Mouse (Mus musculus) stomach, postnatal 0 days (tissue): ENCODE data around the gene Tor1a. TPM values are rescaled to one million over a fixed set of nuclear protein-coding genes. Genes with fewer than 3 reads are reported as not detected.
"Not testable (repeated sequence)": the region's sequence is repeated elsewhere in the genome, so short reads cannot be mapped to it uniquely, and the experiment has no call there.

Source experiments
- ATAC-seq: fragments of 200-750 bp; cut with Nextera tagmentation; 2 replicates; pipeline ENCODE4 v1.8.0; 2017; ENCODE audit not compliant: low FRiP score, low TSS enrichment
- DNase-seq: peaks from one replicate; pipeline ENCODE4 v3.0.0-alpha.2; 2016; ENCODE audit warnings: low spot score
- H3K27ac ChIP-seq: fragments of 300-500 bp; sonication (generic); replicated peaks from 2 replicates; pipeline ENCODE4 v1.5.1; 2014; ENCODE audit warnings: mild to moderate bottlenecking, control low read depth
- H3K27me3 ChIP-seq: fragments of 300-500 bp; sonication (generic); 2 replicates; pipeline ENCODE4 v1.6.1; 2014; ENCODE audit warnings: low read length; ENCODE audit not compliant: control insufficient read depth, insufficient read depth
- H3K36me3 ChIP-seq: fragments of 300-500 bp; sonication (generic); 2 replicates; pipeline ENCODE4 v1.6.1; 2014; ENCODE audit warnings: low read length, mixed read lengths; ENCODE audit not compliant: control insufficient read depth, insufficient read depth
- H3K4me1 ChIP-seq: fragments of 300-500 bp; sonication (generic); replicated peaks from 2 replicates; pipeline ENCODE4 v1.6.1; 2014; ENCODE audit warnings: antibody characterized with exemption; ENCODE audit not compliant: control insufficient read depth, insufficient read depth
- H3K4me2 ChIP-seq: fragments of 300-500 bp; sonication (generic); replicated peaks from 2 replicates; pipeline ENCODE4 v1.6.1; 2014; ENCODE audit warnings: low read depth, mild to moderate bottlenecking, control low read depth, moderate library complexity
- H3K4me3 ChIP-seq: fragments of 300-500 bp; sonication (generic); 2 replicates; pipeline ENCODE4 v1.5.1; 2014; ENCODE audit warnings: low read depth, low read length, control low read depth
- H3K9ac ChIP-seq: fragments of 300-500 bp; sonication (generic); 2 replicates; pipeline ENCODE4 v1.6.1; 2014; ENCODE audit warnings: mild to moderate bottlenecking, low read length, control low read depth, mixed read lengths
- H3K9me3 ChIP-seq: fragments of 300-500 bp; sonication (generic); 2 replicates; pipeline ENCODE4 v1.6.1; 2016; ENCODE audit warnings: low read length; ENCODE audit not compliant: control insufficient read depth
- CTCF ChIP-seq: IDR thresholded peaks from 2 replicates; pipeline ENCODE4 v1.5.1; 2016; ENCODE audit warnings: antibody characterized with exemption, low read depth, mild to moderate bottlenecking, moderate library complexity
- EP300 ChIP-seq: optimal IDR thresholded peaks from 2 replicates; pipeline ENCODE3; 2016; ENCODE audit warnings: antibody characterized with exemption
- WGBS: fragments of 180-500 bp; shearing (Covaris S2); extraction: QIAGEN DNeasy Blood & Tissue Kit; methylation state at CpG from one replicate; pipeline ENCODE4 v1.1.7; 2014; 5-methylcytosine and 5-hydroxymethylcytosine counted together
- polyA plus RNA-seq: library from polyadenylated mRNA; unstranded; fragments of >200 nt; fragmentation: Nextera tagmentation; extraction: Ambion mirVana; gene quantifications from 2 replicates; pipeline ENCODE4 v1.2.1, GENCODE M21; 2015

Tor1a gene
- polyA plus RNA-seq, 1 experiment from 2014 or later: 51.2 TPM

DNA sequence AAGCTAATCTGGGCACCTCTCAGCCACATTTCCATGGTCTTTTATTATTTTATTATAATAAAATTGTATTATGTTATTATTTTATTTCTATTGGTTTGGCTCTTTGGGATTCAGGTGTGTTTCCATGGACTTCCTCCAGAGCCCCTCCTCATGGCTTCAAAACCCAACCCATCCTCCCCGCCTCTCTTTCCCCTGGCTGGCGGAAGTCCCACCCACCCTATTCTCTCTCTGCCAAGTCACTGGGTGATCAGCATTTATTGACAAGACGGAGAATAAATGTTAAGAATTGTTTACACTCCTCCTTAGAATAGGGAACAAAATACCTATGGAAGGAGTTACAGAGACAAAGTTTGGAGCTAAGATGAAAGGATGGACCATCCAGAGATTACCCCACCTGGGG is 30.9 kb downstream of the Tor1a start:
- no peak overlapping the region for H3K4me2 ChIP-seq
- H3K36me3 ChIP-seq: no peaks in the 10 kb centered on the region
- no peaks in the 10 kb centered on the region for H3K4me1 ChIP-seq
- 67% methylated on average over 3 of the region's 3 CpGs for WGBS
- no peak overlapping the region for H3K9ac ChIP-seq
- ATAC-seq (no peak), DNase-seq (no peak)
- no peaks in the 10 kb centered on the region for H3K27me3 ChIP-seq
- H3K27ac ChIP-seq: no peak overlapping the region
- no peak overlapping the region for H3K4me3 ChIP-seq
- no peaks in the 10 kb centered on the region for H3K9me3 ChIP-seq
- TF ChIP-seq EP300 (no peak), CTCF (no peak)

DNA sequence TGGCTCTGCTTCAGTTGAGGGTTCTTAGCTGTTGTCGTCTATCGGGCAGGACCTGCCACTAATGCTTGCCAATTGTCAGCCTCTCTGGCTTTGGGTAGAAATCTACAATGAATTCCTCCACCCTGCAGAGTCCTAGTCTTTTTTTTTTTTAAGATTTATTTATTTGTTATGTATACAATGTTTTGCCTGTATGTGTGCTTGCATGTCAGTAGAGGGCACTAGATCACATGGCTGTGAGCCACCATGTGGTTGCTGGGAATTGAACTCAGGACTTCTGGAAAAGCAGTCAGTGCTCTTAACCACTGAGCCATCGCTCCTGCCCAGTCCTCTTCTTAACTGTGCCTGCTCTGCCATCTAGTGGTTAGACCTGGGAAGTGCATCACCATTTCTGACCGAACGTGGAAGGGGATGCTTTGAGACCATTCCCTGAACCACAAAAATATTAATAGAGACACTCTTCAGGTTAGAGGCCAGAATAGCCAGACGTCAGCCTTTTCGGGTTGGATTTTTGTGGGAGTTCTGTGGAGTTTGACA is 33.7 kb downstream of the Tor1a start:
- Histone ChIP-seq H3K36me3 (no peaks in the 10 kb centered on the region), H3K9ac (no peak overlapping the region), H3K27me3 (no peaks in the 10 kb centered on the region), H3K27ac (no peak overlapping the region), H3K4me2 (no peak overlapping the region), H3K9me3 (no peaks in the 10 kb centered on the region), H3K4me1 (no peaks in the 10 kb centered on the region), H3K4me3 (no peak overlapping the region)
- DNase-seq (peak; percentile 70), ATAC-seq (0 out of 2 replicates have a peak, but pooled peaks have one; percentile 26)
- TF ChIP-seq EP300: no peak
- TF ChIP-seq CTCF: peak; percentile 95
- 12% methylated on average over 7 of the region's 7 CpGs for WGBS

DNA sequence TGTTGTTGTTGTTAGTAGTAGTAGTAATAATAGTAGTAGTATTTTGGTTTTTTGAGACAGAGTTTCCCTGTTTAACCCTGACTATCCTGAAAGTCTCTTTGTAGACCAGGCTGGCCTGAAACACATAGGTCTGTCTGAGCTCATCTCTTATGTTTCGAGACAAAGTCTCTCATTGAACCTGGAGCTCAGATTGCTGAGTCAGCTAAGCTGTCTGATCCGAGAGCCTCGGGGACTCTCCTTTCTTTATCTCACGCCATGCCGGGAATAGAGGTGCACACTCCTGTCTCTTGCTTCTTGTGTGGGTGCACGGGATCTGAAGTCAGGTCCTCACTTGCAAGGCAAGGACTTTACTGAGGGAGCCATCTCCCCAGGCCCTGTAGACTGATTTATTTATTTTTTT is 34.7 kb downstream of the Tor1a start:
- no peak for ATAC-seq
- no peak overlapping the region for H3K4me3 ChIP-seq
- WGBS: 47% methylated on average over 6 of the region's 6 CpGs
- H3K4me1 ChIP-seq: no peaks in the 10 kb centered on the region
- TF ChIP-seq EP300 (no peak), CTCF (no peak)
- no peaks in the 10 kb centered on the region for H3K9me3 ChIP-seq
- no peak overlapping the region for H3K9ac ChIP-seq
- H3K27me3 ChIP-seq: no peaks in the 10 kb centered on the region
- H3K27ac ChIP-seq: no peak overlapping the region
- no peaks in the 10 kb centered on the region for H3K36me3 ChIP-seq
- no peak overlapping the region for H3K4me2 ChIP-seq
- no peak for DNase-seq

DNA sequence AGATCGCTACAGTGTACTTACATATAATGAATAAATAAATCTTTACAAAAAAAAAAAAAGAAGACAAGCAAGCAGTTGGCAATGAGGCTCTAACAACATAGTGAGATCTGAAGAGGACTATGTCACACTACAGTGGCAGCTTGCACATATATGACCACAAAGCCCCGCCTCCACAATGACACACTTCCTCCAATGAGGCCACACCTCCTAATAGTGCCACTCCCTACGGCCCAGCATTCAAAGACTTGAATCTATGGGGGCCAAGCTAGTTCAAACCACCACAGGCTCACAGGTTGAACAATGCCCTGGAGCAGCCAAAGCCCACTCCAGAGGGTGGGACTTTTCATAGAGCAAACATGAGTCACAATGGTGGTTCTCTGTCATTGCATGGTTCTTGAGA is 35.8 kb downstream of the Tor1a start:
- Histone ChIP-seq H3K27ac (no peak overlapping the region), H3K27me3 (no peaks in the 10 kb centered on the region), H3K9ac (no peak overlapping the region), H3K9me3 (no peaks in the 10 kb centered on the region), H3K4me2 (no peak overlapping the region), H3K4me3 (no peak overlapping the region), H3K36me3 (no peaks in the 10 kb centered on the region), H3K4me1 (0 out of 2 replicates have a peak, but pooled peaks cover 2% of the 10 kb centered on the region)
- 79% methylated on average over 3 of the region's 3 CpGs for WGBS
- no peak for TF ChIP-seq CTCF
- TF ChIP-seq EP300: no peak
- no peak; the same call in 1 of the 2 replicates for ATAC-seq
- peak; percentile 45 for DNase-seq

DNA sequence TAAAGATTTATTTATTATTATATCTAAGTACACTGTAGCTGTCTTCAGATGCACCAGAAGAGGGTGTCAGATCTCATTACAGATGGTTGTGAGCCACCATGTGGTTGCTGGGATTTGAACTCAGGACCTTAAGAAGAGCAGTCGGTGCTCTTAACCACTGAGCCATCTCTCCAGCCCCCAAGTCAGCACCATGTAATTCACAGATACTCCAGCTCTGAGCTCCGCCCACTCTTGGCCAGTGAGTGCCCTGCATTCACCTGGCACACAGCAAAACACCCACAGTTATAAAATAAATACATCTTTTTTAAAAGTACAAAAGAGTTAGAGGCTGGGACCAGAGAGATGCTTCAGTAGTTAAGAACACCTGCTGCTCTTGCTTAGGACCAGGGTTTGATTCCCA is 36.9 kb downstream of the Tor1a start:
- not testable (repeated sequence) for ATAC-seq, H3K4me2 ChIP-seq, H3K27me3 ChIP-seq, H3K9me3 ChIP-seq, H3K4me3 ChIP-seq, H3K9ac ChIP-seq, H3K4me1 ChIP-seq, H3K36me3 ChIP-seq, DNase-seq, H3K27ac ChIP-seq
- 89% methylated on average over 2 of the region's 2 CpGs for WGBS

DNA sequence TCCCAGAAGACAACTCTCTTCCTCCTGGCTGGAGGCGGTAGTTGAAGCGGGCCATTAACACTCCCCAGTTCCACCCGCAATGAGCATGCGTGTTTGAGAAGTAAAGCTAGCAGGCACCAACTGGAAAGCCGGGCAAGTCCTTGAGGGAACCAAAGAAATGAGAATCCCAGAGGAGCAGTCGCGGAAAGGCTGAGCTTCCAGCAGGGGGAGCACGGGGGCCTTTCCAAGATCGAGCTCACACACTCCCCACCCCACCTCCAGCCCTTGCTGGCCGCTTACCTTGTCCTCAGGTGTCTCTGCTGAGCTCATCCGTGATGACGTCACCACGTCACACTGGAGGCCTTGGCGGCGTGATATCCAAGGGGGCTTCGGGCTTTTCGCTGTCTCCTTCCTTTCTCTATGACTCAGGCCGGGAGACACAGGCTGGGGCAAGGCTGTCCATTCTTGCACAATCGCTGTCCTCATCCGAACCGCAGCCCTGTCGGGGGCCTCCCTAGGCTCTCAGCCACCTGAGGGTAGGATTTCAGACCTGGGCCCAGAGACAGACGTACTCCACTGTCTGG is 38.2 kb downstream of the Tor1a start, which contains the start of gene Ptges:
Gene Ptges (minus strand): TSS at position 381 of the 563 bp plus-strand sequence.
- H3K4me2 ChIP-seq: peak within 1 kb of the TSS; percentile 59
- peak; percentile 81 for TF ChIP-seq CTCF
- TF ChIP-seq EP300: no peak
- peak within 1 kb of the TSS; percentile 81 for H3K27ac ChIP-seq
- no peaks in the 10 kb centered on the region for H3K27me3 ChIP-seq
- H3K4me1 ChIP-seq: 0 out of 2 replicates have a peak, but pooled peaks cover 2% of the 10 kb centered on the region
- ATAC-seq (peak; percentile 69), DNase-seq (peak; percentile 88)
- under 1% methylated on average over 23 of the region's 23 CpGs for WGBS
- H3K9me3 ChIP-seq: no peaks in the 10 kb centered on the region
- peak within 1 kb of the TSS; percentile 39 for H3K9ac ChIP-seq
- no peaks in the 10 kb centered on the region for H3K36me3 ChIP-seq
- H3K4me3 ChIP-seq: peak within 1 kb of the TSS; percentile 32
